Mouse (Mus musculus): ENCODE data around the gene Auts2. TPM values are rescaled to one million over a fixed set of nuclear protein-coding genes. Genes with fewer than 3 reads are reported as not detected.

Gene Auts2
- total RNA-seq, 1 experiment: 9.9 TPM

- Histone ChIP-seq H3K9ac (ENCODE audit: insufficient read depth, low read depth, low read length, poor library complexity, severe bottlenecking) (no peak overlapping the region), H3K4me3 (ENCODE audit: insufficient read depth in 1 of 2, low read depth in 1 of 2, low read length in 2 of 2, poor library complexity in 1 of 2, severe bottlenecking in 1 of 2) (no peak overlapping the region), H3K27ac (ENCODE audit: insufficient read depth, low read depth, low read length, poor library complexity, severe bottlenecking) (no peak overlapping the region), H3K36me3 (ENCODE audit: control insufficient read depth, insufficient read depth, low read length, poor library complexity, severe bottlenecking) (no peaks in the 10 kb centered on the region), H3K4me1 (ENCODE audit: control insufficient read depth in 2 of 2, insufficient read depth in 2 of 2, low read length in 2 of 2, poor library complexity in 1 of 2) (peaks cover 0 to 2% of the 10 kb centered on the region in 2 experiments; a peak in 1 of 4 replicates), H3K9me3 (ENCODE audit: control insufficient read depth, insufficient read depth, low read depth, low read length) (no peaks in the 10 kb centered on the region)
- no peak for DNase-seq (ENCODE audit: low read depth, low spot score)
- no peak for TF ChIP-seq HCFC1 (IDR thresholded peaks at IDR 0.05; ENCODE audit: borderline replicate concordance, insufficient read depth, low read length)
- TF ChIP-seq ZNF384 (IDR thresholded peaks at IDR 0.05; ENCODE audit: low read depth, low read length): no peak
- TF ChIP-seq CHD2 (IDR thresholded peaks at IDR 0.05; ENCODE audit: low read depth, low read length): no peak
- no peak for TF ChIP-seq MAFK (IDR thresholded peaks at IDR 0.05; ENCODE audit: insufficient read depth, low read depth, low read length)
- TF ChIP-seq ZC3H11A (IDR thresholded peaks at IDR 0.05; ENCODE audit: borderline replicate concordance, low read depth, low read length): no peak
- in situ Hi-C loops (cut with MboI; ENCODE audit: low sequenced_read_pairs in 2 of 2, unreplicated experiment in 2 of 2): no loop called here
Measured at GRCm38 (mm10) chr5:132489736-132490313, 53.3 kb downstream of the Auts2 start.

- Histone ChIP-seq H3K36me3 (ENCODE audit: control insufficient read depth, insufficient read depth, low read length, poor library complexity, severe bottlenecking) (no peaks in the 10 kb centered on the region), H3K27ac (ENCODE audit: insufficient read depth, low read depth, low read length, poor library complexity, severe bottlenecking) (no peak overlapping the region), H3K4me3 (ENCODE audit: insufficient read depth in 1 of 2, low read depth in 1 of 2, low read length in 2 of 2, poor library complexity in 1 of 2, severe bottlenecking in 1 of 2) (no peak overlapping the region), H3K9me3 (ENCODE audit: control insufficient read depth, insufficient read depth, low read depth, low read length) (no peaks in the 10 kb centered on the region), H3K9ac (ENCODE audit: insufficient read depth, low read depth, low read length, poor library complexity, severe bottlenecking) (no peak overlapping the region), H3K4me1 (ENCODE audit: control insufficient read depth in 2 of 2, insufficient read depth in 2 of 2, low read length in 2 of 2, poor library complexity in 1 of 2) (peaks cover 0 to 2% of the 10 kb centered on the region in 2 experiments; a peak in 1 of 4 replicates)
- DNase-seq (ENCODE audit: low read depth, low spot score): no peak
- in situ Hi-C loops (cut with MboI; ENCODE audit: low sequenced_read_pairs in 2 of 2, unreplicated experiment in 2 of 2): no loop called here
- TF ChIP-seq HCFC1 (IDR thresholded peaks at IDR 0.05; ENCODE audit: borderline replicate concordance, insufficient read depth, low read length): no peak
- TF ChIP-seq CHD2 (IDR thresholded peaks at IDR 0.05; ENCODE audit: low read depth, low read length): no peak
- no peak for TF ChIP-seq ZC3H11A (IDR thresholded peaks at IDR 0.05; ENCODE audit: borderline replicate concordance, low read depth, low read length)
- no peak for TF ChIP-seq MAFK (IDR thresholded peaks at IDR 0.05; ENCODE audit: insufficient read depth, low read depth, low read length)
- no peak for TF ChIP-seq ZNF384 (IDR thresholded peaks at IDR 0.05; ENCODE audit: low read depth, low read length)
Measured at GRCm38 (mm10) chr5:132486831-132487230, 56.3 kb downstream of the Auts2 start.

GRCm38 (mm10) chr5:132485994-132486393 lies 57.1 kb downstream of the Auts2 start:
- Histone ChIP-seq H3K36me3 (ENCODE audit: control insufficient read depth, insufficient read depth, low read length, poor library complexity, severe bottlenecking) (no peaks in the 10 kb centered on the region), H3K4me1 (ENCODE audit: control insufficient read depth in 2 of 2, insufficient read depth in 2 of 2, low read length in 2 of 2, poor library complexity in 1 of 2) (no peaks in the 10 kb centered on the region), H3K27ac (ENCODE audit: insufficient read depth, low read depth, low read length, poor library complexity, severe bottlenecking) (no peak overlapping the region), H3K9me3 (ENCODE audit: control insufficient read depth, insufficient read depth, low read depth, low read length) (no peaks in the 10 kb centered on the region), H3K4me3 (ENCODE audit: insufficient read depth in 1 of 2, low read depth in 1 of 2, low read length in 2 of 2, poor library complexity in 1 of 2, severe bottlenecking in 1 of 2) (no peak overlapping the region), H3K9ac (ENCODE audit: insufficient read depth, low read depth, low read length, poor library complexity, severe bottlenecking) (no peak overlapping the region)
- DNase-seq (ENCODE audit: low read depth, low spot score): no peak
- TF ChIP-seq ZC3H11A (IDR thresholded peaks at IDR 0.05; ENCODE audit: borderline replicate concordance, low read depth, low read length) (no peak), ZNF384 (IDR thresholded peaks at IDR 0.05; ENCODE audit: low read depth, low read length) (no peak)
- in situ Hi-C loops (cut with MboI; ENCODE audit: low sequenced_read_pairs in 2 of 2, unreplicated experiment in 2 of 2): no loop called here

- H3K4me3 ChIP-seq (ENCODE audit: insufficient read depth in 1 of 2, low read depth in 1 of 2, low read length in 2 of 2, poor library complexity in 1 of 2, severe bottlenecking in 1 of 2): no peak overlapping the region
- TF ChIP-seq ZC3H11A (IDR thresholded peaks at IDR 0.05; ENCODE audit: borderline replicate concordance, low read depth, low read length) (no peak), CHD2 (IDR thresholded peaks at IDR 0.05; ENCODE audit: low read depth, low read length) (no peak), MAFK (IDR thresholded peaks at IDR 0.05; ENCODE audit: insufficient read depth, low read depth, low read length) (no peak), ZNF384 (IDR thresholded peaks at IDR 0.05; ENCODE audit: low read depth, low read length) (no peak), HCFC1 (IDR thresholded peaks at IDR 0.05; ENCODE audit: borderline replicate concordance, insufficient read depth, low read length) (no peak)
- H3K9ac ChIP-seq (ENCODE audit: insufficient read depth, low read depth, low read length, poor library complexity, severe bottlenecking): no peak overlapping the region
- in situ Hi-C loops (cut with MboI; ENCODE audit: low sequenced_read_pairs in 2 of 2, unreplicated experiment in 2 of 2): no loop called here
- no peaks in the 10 kb centered on the region for H3K36me3 ChIP-seq (ENCODE audit: control insufficient read depth, insufficient read depth, low read length, poor library complexity, severe bottlenecking)
- no peak overlapping the region for H3K27ac ChIP-seq (ENCODE audit: insufficient read depth, low read depth, low read length, poor library complexity, severe bottlenecking)
- H3K9me3 ChIP-seq (ENCODE audit: control insufficient read depth, insufficient read depth, low read depth, low read length): no peaks in the 10 kb centered on the region
- no peaks in the 10 kb centered on the region for H3K4me1 ChIP-seq (ENCODE audit: control insufficient read depth in 2 of 2, insufficient read depth in 2 of 2, low read length in 2 of 2, poor library complexity in 1 of 2)
- DNase-seq (ENCODE audit: low read depth, low spot score): no peak
Measured at GRCm38 (mm10) chr5:132485448-132485847, 57.7 kb downstream of the Auts2 start.

GRCm38 (mm10) chr5:132481476-132481875 lies 61.7 kb downstream of the Auts2 start:
- no peak for DNase-seq (ENCODE audit: low read depth, low spot score)
- H3K9ac ChIP-seq (ENCODE audit: insufficient read depth, low read depth, low read length, poor library complexity, severe bottlenecking): no peak overlapping the region
- H3K27ac ChIP-seq (ENCODE audit: insufficient read depth, low read depth, low read length, poor library complexity, severe bottlenecking): no peak overlapping the region
- no peaks in the 10 kb centered on the region for H3K36me3 ChIP-seq (ENCODE audit: control insufficient read depth, insufficient read depth, low read length, poor library complexity, severe bottlenecking)
- H3K4me1 ChIP-seq (ENCODE audit: control insufficient read depth in 2 of 2, insufficient read depth in 2 of 2, low read length in 2 of 2, poor library complexity in 1 of 2): peaks cover 0 to 4% of the 10 kb centered on the region in 2 experiments; a peak in 1 of 4 replicates
- H3K9me3 ChIP-seq (ENCODE audit: control insufficient read depth, insufficient read depth, low read depth, low read length): no peaks in the 10 kb centered on the region
- no peak for TF ChIP-seq CHD2 (IDR thresholded peaks at IDR 0.05; ENCODE audit: low read depth, low read length)
- no peak for TF ChIP-seq ZC3H11A (IDR thresholded peaks at IDR 0.05; ENCODE audit: borderline replicate concordance, low read depth, low read length)
- no peak for TF ChIP-seq ZNF384 (IDR thresholded peaks at IDR 0.05; ENCODE audit: low read depth, low read length)
- no peak for TF ChIP-seq MAFK (IDR thresholded peaks at IDR 0.05; ENCODE audit: insufficient read depth, low read depth, low read length)
- TF ChIP-seq HCFC1 (IDR thresholded peaks at IDR 0.05; ENCODE audit: borderline replicate concordance, insufficient read depth, low read length): no peak
- no peak overlapping the region for H3K4me3 ChIP-seq (ENCODE audit: insufficient read depth in 1 of 2, low read depth in 1 of 2, low read length in 2 of 2, poor library complexity in 1 of 2, severe bottlenecking in 1 of 2)
- in situ Hi-C loops (cut with MboI; ENCODE audit: low sequenced_read_pairs in 2 of 2, unreplicated experiment in 2 of 2): no loop called here
